Mouse (Mus musculus): ENCODE measurements around the gene Golga1. TPM values are rescaled to one million over a fixed set of nuclear protein-coding genes. Genes with fewer than 3 reads are reported as not detected.

Golga1 gene
- polyA plus RNA-seq, 1 experiment from 2014 or later: 22.0 TPM

DNA sequence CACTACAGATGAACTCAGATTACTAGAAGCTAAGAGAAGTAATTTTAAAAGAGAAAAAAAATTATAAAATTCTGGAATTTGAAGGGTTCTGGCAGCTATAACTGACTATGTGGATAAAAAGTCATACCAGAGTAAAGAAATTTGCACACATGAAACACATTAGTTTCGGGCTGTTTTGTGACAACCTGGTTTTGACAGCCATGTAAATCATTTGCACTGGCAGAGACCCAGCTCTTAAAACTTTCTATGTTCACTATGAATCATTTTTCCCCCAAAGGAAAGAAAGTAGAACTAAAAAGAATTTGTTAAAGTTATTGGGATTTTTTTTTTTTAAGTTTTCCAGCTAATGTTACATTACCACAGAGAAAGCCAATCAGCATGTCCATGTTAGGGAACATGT is 26.6 kb upstream of the Golga1 start:
- no peak overlapping the region for H3K27ac ChIP-seq (replicated peaks)
- no peaks in the 10 kb centered on the region for H3K9me3 ChIP-seq (ENCODE audit: control insufficient read depth, low read length)
- DNase-seq (ENCODE audit: low spot score) (no peak), ATAC-seq (ENCODE audit: low FRiP score, low TSS enrichment) (no peak)
- 55% methylated on average over 1 of the region's 1 CpGs for WGBS
- no peaks in the 10 kb centered on the region for H3K27me3 ChIP-seq (ENCODE audit: control insufficient read depth, insufficient read depth, low read length)
- no peaks in the 10 kb centered on the region for H3K4me1 ChIP-seq (replicated peaks; ENCODE audit: control insufficient read depth, insufficient read depth)
- no peak overlapping the region for H3K9ac ChIP-seq (ENCODE audit: low read length)
- no peak overlapping the region for H3K4me2 ChIP-seq (replicated peaks; ENCODE audit: low read depth)
- TF ChIP-seq CTCF (IDR thresholded peaks at IDR 0.05; ENCODE audit: low read depth) (no peak), EP300 (optimal IDR thresholded peaks at IDR 0.05) (no peak)
- no peak overlapping the region for H3K4me3 ChIP-seq (ENCODE audit: low read depth, low read length)
- no peaks in the 10 kb centered on the region for H3K36me3 ChIP-seq (ENCODE audit: control insufficient read depth, insufficient read depth, low read length)

DNA sequence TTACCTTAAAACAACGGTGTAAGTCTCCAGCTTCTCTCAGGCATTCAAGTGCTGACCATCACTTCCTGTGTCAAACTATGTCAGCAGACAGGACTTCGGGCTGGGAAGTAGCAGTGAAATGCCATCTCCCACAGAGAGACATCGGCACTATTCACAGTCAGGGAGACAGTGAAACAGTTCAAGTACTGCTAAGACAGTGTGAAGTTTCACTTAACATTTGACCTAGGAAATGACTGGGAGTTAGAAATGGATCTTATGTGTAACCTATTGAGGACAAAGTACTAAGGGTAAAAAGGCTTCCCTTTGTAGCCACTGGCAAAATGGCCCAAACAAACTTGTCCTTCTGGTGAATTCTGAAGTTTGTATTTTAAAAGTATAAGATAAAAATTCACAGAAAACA is 17.4 kb upstream of the Golga1 start:
- 86% methylated on average over 3 of the region's 3 CpGs for WGBS
- Histone ChIP-seq H3K4me3 (ENCODE audit: low read depth, low read length) (no peak overlapping the region), H3K27ac (replicated peaks) (no peak overlapping the region), H3K27me3 (ENCODE audit: control insufficient read depth, insufficient read depth, low read length) (no peaks in the 10 kb centered on the region), H3K9ac (ENCODE audit: low read length) (no peak overlapping the region), H3K36me3 (ENCODE audit: control insufficient read depth, insufficient read depth, low read length) (peaks cover 5% of the 10 kb centered on the region; the same call in 1 of the 2 replicates), H3K4me1 (replicated peaks; ENCODE audit: control insufficient read depth, insufficient read depth) (no peaks in the 10 kb centered on the region), H3K9me3 (ENCODE audit: control insufficient read depth, low read length) (no peaks in the 10 kb centered on the region), H3K4me2 (replicated peaks; ENCODE audit: low read depth) (no peak overlapping the region)
- no peak for TF ChIP-seq EP300 (optimal IDR thresholded peaks at IDR 0.05)
- TF ChIP-seq CTCF (IDR thresholded peaks at IDR 0.05; ENCODE audit: low read depth): no peak
- no peak for DNase-seq (ENCODE audit: low spot score)
- no peak for ATAC-seq (ENCODE audit: low FRiP score, low TSS enrichment)

DNA sequence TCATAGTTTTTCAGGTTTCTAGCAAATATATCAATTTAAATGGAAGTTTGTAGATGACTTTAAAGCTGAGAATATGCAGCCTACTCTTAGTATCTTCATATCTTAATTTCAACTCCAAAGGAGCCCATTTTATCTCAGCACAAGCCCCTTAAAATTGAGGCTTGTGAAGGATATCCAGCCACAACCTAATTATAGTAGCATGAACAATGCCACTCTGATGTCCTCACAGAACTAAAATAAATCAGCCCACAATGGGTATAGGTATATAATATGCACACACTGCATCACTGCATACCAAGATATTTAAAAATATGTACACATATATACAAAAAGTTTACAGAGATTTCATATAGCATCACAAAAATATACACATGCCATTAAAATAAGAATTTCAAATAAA is 5.3 kb upstream of the Golga1 start:
- no peaks in the 10 kb centered on the region for H3K9me3 ChIP-seq (ENCODE audit: control insufficient read depth, low read length)
- TF ChIP-seq EP300 (optimal IDR thresholded peaks at IDR 0.05) (no peak), CTCF (IDR thresholded peaks at IDR 0.05; ENCODE audit: low read depth) (no peak)
- no peak overlapping the region for H3K27ac ChIP-seq (replicated peaks)
- no peak overlapping the region for H3K4me2 ChIP-seq (replicated peaks; ENCODE audit: low read depth)
- DNase-seq (ENCODE audit: low spot score) (no peak), ATAC-seq (ENCODE audit: low FRiP score, low TSS enrichment) (no peak)
- H3K9ac ChIP-seq (ENCODE audit: low read length): no peak overlapping the region
- H3K4me1 ChIP-seq (replicated peaks; ENCODE audit: control insufficient read depth, insufficient read depth): no peaks in the 10 kb centered on the region
- H3K27me3 ChIP-seq (ENCODE audit: control insufficient read depth, insufficient read depth, low read length): no peaks in the 10 kb centered on the region
- no peaks in the 10 kb centered on the region for H3K36me3 ChIP-seq (ENCODE audit: control insufficient read depth, insufficient read depth, low read length)
- no peak overlapping the region for H3K4me3 ChIP-seq (ENCODE audit: low read depth, low read length)

DNA sequence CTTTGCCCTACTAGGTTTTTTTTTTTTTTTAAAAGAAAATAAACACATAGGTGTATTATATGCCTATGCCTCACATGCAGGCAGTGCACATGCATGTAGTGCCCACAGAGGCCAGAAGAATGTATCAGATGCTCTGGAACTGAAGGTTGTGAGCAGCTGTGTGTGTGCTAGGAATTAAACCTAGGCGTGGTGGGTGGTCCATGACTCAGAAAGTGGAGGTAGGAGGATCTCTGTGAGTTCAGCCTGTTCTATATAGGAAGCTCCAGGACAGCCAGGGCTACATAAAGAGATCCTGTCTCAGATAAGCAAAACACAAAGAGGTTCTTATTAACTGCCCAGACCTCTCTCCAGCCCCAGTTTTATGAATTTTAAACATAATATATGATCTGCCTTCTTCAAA is 3.8 kb upstream of the Golga1 start:
- TF ChIP-seq EP300 (optimal IDR thresholded peaks at IDR 0.05): no peak
- no peak for TF ChIP-seq CTCF (IDR thresholded peaks at IDR 0.05; ENCODE audit: low read depth)
- WGBS: 56% methylated on average over 1 of the region's 1 CpGs
- DNase-seq (ENCODE audit: low spot score) (no peak), ATAC-seq (ENCODE audit: low FRiP score, low TSS enrichment) (no peak)
- no peak overlapping the region for H3K4me2 ChIP-seq (replicated peaks; ENCODE audit: low read depth)
- no peaks in the 10 kb centered on the region for H3K4me1 ChIP-seq (replicated peaks; ENCODE audit: control insufficient read depth, insufficient read depth)
- H3K9ac ChIP-seq (ENCODE audit: low read length): no peak overlapping the region
- H3K27me3 ChIP-seq (ENCODE audit: control insufficient read depth, insufficient read depth, low read length): no peaks in the 10 kb centered on the region
- H3K4me3 ChIP-seq (ENCODE audit: low read depth, low read length): no peak overlapping the region
- H3K36me3 ChIP-seq (ENCODE audit: control insufficient read depth, insufficient read depth, low read length): no peaks in the 10 kb centered on the region
- H3K27ac ChIP-seq (replicated peaks): no peak overlapping the region
- no peaks in the 10 kb centered on the region for H3K9me3 ChIP-seq (ENCODE audit: control insufficient read depth, low read length)

DNA sequence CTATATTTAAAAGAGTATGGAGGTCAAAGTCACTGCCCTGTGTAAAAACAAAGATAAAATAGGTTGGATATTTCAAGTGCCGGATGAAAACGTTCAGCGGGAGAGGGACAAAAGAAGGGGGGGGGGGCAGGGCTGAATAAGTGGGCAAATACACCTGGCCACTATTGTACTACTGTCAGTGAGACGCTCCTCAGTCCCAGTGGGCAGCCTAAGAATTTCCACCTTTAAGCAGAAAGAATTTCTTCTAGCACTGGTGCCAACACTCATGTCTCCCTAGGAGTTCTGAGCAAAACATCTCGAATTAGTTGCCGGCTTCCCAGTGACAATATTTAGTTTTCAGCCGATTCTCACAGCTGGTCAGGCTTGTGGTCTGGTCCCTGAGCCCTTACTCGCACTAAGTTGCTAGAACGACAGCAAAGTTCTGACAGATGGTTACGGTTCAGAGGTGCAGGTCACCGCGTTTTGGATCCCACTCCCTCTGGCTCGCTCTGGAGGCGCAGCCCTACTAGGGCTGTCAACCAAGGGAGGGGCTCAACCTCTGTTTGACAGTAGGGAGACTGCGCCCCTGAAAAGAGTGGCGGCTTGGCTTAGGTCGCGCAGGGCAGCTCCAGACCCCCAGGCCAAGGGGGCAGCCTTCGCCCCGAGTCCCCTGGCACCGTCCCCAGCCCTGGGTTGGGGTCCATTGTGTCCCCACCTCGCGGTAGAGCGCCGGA is 498 bp downstream of the Golga1 start:
- H3K27me3 ChIP-seq (ENCODE audit: control insufficient read depth, insufficient read depth, low read length): no peaks in the 10 kb centered on the region
- no peak for TF ChIP-seq CTCF (IDR thresholded peaks at IDR 0.05; ENCODE audit: low read depth)
- TF ChIP-seq EP300 (optimal IDR thresholded peaks at IDR 0.05): no peak
- H3K4me2 ChIP-seq (replicated peaks; ENCODE audit: low read depth): peak overlapping the region; percentile 88
- no peaks in the 10 kb centered on the region for H3K4me1 ChIP-seq (replicated peaks; ENCODE audit: control insufficient read depth, insufficient read depth)
- DNase-seq (ENCODE audit: low spot score) (no peak), ATAC-seq (ENCODE audit: low FRiP score, low TSS enrichment) (peak; percentile 75; the same call in 1 of the 2 replicates)
- H3K4me3 ChIP-seq (ENCODE audit: low read depth, low read length): peak overlapping the region; percentile 89
- peak overlapping the region; percentile 91 for H3K9ac ChIP-seq (ENCODE audit: low read length)
- no peaks in the 10 kb centered on the region for H3K9me3 ChIP-seq (ENCODE audit: control insufficient read depth, low read length)
- H3K36me3 ChIP-seq (ENCODE audit: control insufficient read depth, insufficient read depth, low read length): no peaks in the 10 kb centered on the region
- WGBS: 4% methylated on average over 25 of the region's 25 CpGs
- H3K27ac ChIP-seq (replicated peaks): peak overlapping the region; percentile 91

GRCm38 (mm10) chr2:39048515-39048914 is 16.8 kb downstream of the Golga1 start:
- Histone ChIP-seq H3K4me2 (replicated peaks; ENCODE audit: low read depth) (no peak overlapping the region), H3K36me3 (ENCODE audit: control insufficient read depth, insufficient read depth, low read length) (peaks cover 9% of the 10 kb centered on the region), H3K27me3 (ENCODE audit: control insufficient read depth, insufficient read depth, low read length) (no peaks in the 10 kb centered on the region), H3K9ac (ENCODE audit: low read length) (no peak overlapping the region), H3K9me3 (ENCODE audit: control insufficient read depth, low read length) (no peaks in the 10 kb centered on the region), H3K4me3 (ENCODE audit: low read depth, low read length) (no peak overlapping the region), H3K4me1 (replicated peaks; ENCODE audit: control insufficient read depth, insufficient read depth) (no peaks in the 10 kb centered on the region), H3K27ac (replicated peaks) (no peak overlapping the region)
- DNase-seq (ENCODE audit: low spot score) (no peak), ATAC-seq (ENCODE audit: low FRiP score, low TSS enrichment) (no peak)
- 95% methylated on average over 1 of the region's 1 CpGs for WGBS
- no peak for TF ChIP-seq EP300 (optimal IDR thresholded peaks at IDR 0.05)
- no peak for TF ChIP-seq CTCF (IDR thresholded peaks at IDR 0.05; ENCODE audit: low read depth)

All from stomach, postnatal 0 days (tissue).